Mouse (Mus musculus) activated CD4-positive, CD25-positive, alpha-beta regulatory T cell, adult 4 months (primary cell): Measurements from ENCODE around the gene Rs1. TPM values are rescaled to one million over a fixed set of nuclear protein-coding genes. Genes with fewer than 3 reads are reported as not detected.
"Not testable (repeated sequence)": the region's sequence is repeated elsewhere in the genome, so short reads cannot be mapped to it uniquely, and the experiment has no call there.

Experiments used
- ATAC-seq: one replicate; pipeline ENCODE4 v1.8.0; 2017
- polyA plus RNA-seq, 2 experiments: library from polyadenylated mRNA; unstranded; fragments of 100-300 nt; shearing (Covaris generic); gene quantifications; one replicate each; pipeline ENCODE4 v1.2.1; 2017

Gene Rs1
- polyA plus RNA-seq, result not detected

DNA sequence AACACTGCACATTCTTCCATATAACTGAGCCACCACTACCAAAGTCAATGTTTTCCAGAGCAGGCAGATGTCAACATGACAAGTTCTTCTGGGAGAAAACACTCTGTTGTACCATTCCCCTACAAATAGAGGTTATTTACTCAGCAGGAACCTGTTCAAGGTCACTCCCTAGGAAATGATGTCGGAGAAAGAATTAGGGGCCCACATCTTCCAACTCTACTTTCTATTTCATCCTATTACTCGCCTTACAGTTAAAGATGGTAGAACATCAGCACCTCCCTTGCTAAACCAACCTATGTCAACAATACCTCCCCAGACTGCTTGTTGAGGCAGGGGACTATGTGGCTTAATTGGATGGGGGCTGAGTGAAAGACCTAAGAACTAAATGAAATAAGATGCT, at the start of gene Rs1:
TSS of gene Rs1 (plus strand) at position 301 of the 400 bp plus-strand sequence.
- ATAC-seq, result no peak

DNA sequence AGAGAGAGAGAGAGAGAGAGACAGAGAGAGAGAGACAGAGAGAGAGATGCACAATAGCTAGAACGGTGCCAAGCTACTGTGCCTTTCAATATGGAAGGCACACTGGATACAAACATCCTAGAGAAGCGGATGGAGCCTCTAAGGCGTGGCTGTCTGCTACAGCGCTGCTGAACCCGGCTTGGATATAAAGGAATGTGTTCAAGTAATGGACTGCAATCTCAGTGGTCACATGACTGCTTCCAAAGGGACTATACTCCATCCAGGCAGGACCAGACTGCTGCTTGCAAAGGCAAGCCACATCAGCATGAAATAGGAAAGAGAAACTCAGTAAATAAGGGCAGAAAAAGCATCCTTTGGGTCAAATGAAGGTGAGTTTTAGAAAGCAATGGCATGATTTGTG, 32.2 kb upstream of the Rs1 start, which contains the start of gene Ppef1:
TSS of gene Ppef1 (minus strand) at position 116 of the 400 bp plus-strand sequence.
- ATAC-seq, result no peak

DNA sequence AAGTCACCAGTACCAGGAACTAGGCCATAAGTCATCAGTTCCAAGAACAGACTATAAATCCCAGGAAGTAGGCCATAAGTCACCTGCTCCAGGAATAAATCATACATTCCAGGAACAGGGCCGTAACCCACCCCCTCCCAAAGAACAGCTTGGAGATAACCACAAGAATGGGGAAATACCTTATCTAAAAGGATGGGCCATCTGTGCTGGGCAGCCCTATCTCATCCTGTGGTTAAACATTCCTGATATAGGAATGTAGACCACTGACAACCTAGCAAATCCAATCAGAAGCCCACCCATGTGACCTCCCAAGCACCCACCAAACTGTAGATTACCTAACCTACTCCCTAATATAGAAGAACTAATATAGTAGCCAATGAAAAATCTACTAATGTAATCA, 22.4 kb upstream of the Rs1 start:
- ATAC-seq, result no peak

DNA sequence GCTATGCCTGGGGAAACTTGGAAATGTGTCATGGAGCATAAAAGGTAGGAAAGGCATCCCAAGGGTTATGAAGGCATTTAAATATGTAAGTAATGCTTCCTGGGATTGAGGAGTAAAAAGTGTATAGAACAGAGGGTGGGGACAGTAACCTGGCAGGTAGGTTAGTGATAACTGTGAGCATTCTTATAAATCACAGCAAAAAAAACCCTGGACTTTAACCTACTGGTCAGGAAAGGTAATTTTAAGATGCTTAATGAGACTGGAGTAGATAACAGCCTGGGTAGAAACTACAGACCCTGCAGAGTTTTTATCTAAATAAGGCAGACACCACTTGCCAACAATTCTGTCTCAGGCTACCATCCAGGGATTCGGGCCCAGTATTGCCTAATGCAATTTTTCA, 19.2 kb upstream of the Rs1 start:
- no peak for ATAC-seq

DNA sequence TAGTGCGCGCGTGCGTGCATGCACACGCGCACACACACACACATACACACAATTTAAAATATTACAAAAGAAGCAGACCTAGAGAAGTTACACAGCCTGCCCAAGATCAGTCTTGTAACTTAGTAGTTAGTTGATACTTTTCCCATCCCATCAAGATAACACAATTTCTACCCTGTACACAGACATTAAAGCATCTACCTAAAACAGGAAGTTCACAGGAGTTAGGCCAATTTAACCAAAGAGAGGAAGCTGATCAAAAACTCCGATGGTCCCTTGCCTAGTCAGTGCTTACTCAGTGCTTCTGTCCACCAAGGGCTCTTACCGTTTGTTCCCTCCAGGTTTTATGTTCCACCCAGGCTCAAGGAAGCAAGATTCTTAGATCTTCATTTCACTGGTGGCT, 17.0 kb upstream of the Rs1 start:
- ATAC-seq, result no peak

DNA sequence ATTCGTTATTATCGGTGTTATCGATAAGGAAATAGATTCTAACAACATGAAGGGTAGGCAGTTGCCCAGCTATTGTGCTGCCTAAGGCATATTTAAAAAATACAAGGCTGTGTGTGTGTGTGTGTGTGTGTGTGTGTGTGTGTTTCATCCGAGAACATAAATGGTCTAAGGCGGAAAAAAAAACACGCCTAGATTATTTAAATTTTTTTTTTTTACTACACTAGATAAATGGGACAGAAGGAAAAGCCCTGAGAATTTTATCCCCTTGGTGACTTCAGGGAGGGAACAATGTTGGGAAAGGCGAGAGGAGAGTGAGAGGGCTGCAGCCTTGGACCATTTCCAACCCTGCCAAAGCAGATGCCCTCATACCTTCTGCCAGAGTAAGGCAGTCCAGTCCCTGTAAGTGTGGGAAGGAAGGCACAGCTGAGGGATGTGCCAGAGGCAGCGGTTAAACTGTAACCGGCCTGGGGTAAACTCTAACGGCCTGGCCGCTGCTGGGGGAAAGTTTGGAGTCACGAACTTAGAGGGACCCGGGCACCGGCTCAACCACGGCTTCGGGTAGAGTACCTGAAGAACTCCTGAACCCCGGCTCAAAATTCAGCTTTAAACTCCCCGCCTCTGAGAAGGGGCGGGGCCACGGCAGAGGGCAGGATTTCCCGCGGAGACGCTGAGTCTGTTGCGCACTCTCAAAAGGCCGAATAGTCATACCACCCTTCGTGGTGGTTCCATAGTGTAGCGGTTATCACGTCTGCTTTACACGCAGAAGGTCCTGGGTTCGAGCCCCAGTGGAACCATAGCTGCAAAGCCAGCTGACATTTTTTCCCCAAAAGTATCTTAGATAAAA, 2.2 kb upstream of the Rs1 start:
- peak; percentile 94 for ATAC-seq

DNA sequence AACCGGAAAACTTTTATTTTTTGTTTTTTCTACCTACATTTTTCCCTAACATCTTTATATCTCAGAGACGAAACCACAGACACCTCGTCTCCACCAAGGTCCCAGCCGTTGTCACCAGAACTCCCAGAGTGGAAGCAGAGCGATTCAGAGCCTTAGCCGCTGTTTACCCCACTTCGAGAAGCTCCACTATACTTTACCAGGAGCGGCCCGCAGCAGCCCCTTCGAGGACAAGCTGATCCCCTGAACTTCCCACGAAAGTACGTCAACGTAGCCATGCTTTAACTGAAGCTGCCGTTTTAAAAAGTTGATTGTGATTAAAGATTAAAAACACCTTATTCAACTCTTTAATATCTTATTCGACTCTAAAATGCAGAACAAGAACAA, 1.6 kb upstream of the Rs1 start:
- peak; percentile 41 for ATAC-seq

DNA sequence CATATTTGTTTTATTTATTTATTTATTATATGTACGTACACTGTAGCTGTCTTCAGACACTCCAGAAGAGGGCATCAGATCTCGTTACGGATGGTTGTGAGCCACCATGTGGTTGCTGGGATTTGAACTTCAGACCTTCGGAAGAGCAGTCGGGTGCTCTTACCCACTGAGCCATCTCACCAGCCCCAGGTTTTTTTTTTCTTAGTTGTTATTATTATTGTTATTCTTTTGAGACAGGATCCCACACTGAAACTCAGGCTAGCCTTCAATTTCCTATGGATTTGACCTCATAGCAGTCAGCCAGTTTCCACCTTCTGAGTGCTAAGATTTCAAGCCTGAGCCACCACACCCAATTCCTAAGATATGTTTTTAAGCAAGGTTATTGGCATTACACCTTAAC, 1.8 kb downstream of the Rs1 start:
- ATAC-seq, result not testable (repeated sequence)

DNA sequence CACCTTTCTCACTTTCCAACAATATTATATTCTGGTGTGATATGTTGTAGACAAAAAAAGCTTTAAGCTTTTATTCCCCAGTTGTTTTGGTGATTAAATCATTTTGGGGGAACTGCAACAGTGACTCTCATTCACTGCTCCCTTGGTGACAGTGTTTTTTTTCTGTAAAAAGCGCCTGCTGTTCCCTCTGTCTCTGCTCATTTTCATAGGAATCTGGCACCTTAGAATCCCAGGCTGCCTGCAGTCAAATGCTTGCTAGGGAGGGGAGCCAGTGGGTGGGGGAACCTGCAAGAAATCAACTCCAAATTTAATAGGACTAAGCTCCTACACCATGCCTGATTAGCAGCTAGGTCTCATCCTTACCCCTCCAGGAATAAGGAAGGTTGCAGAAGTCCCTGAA, 5.2 kb downstream of the Rs1 start:
- ATAC-seq, result no peak

DNA sequence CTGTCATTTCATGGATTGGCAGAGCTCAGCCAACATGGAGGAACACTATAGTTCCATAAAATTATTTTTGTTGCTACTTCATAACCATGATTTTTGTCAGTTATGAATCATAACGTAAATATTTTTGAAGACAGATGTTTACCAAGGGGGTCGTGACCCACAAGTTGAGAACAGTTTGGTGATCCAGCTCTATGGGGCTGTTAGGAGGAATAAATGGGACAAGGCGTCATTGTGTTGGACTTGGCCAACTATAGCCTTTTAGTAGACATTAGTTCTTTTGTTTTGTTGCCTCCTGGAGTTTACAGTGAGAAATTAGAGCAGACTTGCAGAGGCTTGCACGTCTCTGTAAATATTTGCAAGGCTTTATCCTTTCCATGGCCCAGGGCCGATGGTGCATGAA, 14.5 kb downstream of the Rs1 start:
- ATAC-seq, result no peak

DNA sequence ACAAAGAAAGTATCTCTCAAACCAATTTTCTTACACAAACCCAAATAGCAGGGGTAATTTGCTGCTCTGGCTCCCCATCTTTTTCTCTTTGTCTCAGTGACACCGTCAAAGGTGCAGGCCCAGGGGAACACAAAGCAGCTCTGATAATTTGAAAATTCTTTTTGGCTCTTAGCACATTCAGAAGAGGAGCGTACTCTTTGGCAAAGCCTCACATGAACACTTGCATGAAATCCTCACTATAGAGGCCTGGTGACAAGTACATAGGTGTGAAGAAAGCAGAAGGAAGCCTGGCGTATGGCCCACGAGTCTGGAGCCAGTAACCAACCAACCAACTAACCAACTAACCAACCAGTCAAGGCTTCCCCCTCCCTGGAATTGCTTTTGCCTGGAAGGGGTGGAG, 27.1 kb downstream of the Rs1 start:
- no peak for ATAC-seq

DNA sequence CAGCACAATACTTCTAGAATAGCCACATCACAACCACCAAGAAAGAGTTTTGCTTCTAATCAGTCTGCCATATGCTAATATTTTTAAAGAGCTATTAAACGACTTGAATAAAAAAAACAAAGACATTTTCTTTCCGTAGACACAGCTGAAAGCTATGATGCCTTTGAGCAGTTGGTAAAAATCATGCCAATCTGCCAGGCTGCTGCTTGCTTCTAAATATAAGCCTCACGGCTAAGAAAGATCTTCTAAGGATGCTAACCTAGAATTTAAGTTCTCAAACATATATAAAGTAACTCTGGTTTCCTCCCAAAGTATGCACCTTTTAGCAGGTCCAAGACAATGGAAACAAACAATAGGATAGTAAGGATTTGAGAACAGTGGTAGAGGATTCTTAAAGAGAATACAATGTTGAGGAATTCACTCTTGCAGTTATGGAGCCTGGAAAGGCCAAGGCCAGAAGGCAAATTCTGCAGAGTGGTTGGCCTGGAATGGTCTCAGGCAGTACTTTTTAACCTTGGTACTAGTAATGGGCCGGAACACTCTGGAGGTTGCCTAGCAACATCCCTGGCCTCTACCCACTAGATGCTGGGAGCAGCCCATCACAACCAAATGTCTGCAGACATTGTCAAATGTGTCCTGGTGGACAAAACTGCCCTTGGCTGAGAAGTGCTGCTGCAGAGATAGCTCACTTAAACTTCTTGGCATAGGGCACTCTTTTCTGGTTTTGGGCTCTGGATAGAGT, 36.8 kb downstream of the Rs1 start:
- ATAC-seq, result no peak

DNA sequence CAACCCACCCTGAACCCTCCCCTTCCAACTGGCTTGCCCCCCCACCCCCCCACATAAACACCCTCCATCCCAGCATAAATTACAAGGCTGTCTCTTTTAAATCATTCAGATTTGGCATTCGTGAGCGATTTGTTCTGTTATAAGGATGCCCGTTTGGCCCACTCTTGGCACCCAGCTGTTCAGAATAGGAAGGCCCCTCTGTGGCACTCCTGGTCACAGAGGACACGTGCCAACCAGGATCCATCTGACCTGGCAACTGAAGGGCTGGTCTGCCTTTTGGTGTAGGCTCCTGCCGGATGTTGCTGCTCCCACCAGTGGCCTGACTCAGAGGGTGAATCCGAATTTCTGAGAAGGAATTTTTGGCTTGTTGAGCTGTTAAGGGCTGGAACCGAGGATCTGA, 40.4 kb downstream of the Rs1 start:
- no peak for ATAC-seq

Other genes with a start within 250 kb of the Rs1 start
- gene Ppef1, start 32.2 kb upstream of the Rs1 start, polyA plus RNA-seq, result not detected
- not detected for gene Gja6, start 139.0 kb downstream of the Rs1 start, polyA plus RNA-seq
- under 1 TPM; 0.29 to 0.52 TPM for gene Cdkl5, start 226.7 kb downstream of the Rs1 start, polyA plus RNA-seq